Mouse (Mus musculus): ENCODE data around the gene Inafm2.

Gene Inafm2

GRCm38 (mm10) chr2:118759828-118760227 is 14.3 kb downstream of the Inafm2 start:
- DNase-seq (ENCODE audit: low spot score): no peak

- no peak for DNase-seq (ENCODE audit: low spot score)
Measured at GRCm38 (mm10) chr2:118760311-118761025, 14.9 kb downstream of the Inafm2 start.

- DNase-seq (ENCODE audit: low spot score): no peak
Measured at GRCm38 (mm10) chr2:118761358-118761757, 15.8 kb downstream of the Inafm2 start.

GRCm38 (mm10) chr2:118761906-118762783 is 16.6 kb downstream of the Inafm2 start, which contains the start of gene Ccdc9b:
TSS of gene Ccdc9b (minus strand) at chr2:118762661.
- DNase-seq (ENCODE audit: low spot score): peak; percentile 78

GRCm38 (mm10) chr2:118762784-118763148 is 17.2 kb downstream of the Inafm2 start:
- DNase-seq (ENCODE audit: low spot score): no peak

- no peak for DNase-seq (ENCODE audit: low spot score)
Measured at GRCm38 (mm10) chr2:118763469-118763868, 17.9 kb downstream of the Inafm2 start.

- no peak for DNase-seq (ENCODE audit: low spot score)
Measured at GRCm38 (mm10) chr2:118764094-118764831, 18.7 kb downstream of the Inafm2 start.

- no peak for DNase-seq (ENCODE audit: low spot score)
Measured at GRCm38 (mm10) chr2:118764875-118765274, 19.3 kb downstream of the Inafm2 start.

- no peak for DNase-seq (ENCODE audit: low spot score)
Measured at GRCm38 (mm10) chr2:118766041-118767033, 20.8 kb downstream of the Inafm2 start.

- no peak for DNase-seq (ENCODE audit: low spot score)
Measured at GRCm38 (mm10) chr2:118772158-118772874, 26.8 kb downstream of the Inafm2 start, which contains the start of gene Phgr1. TSS of gene Phgr1 (plus strand) at chr2:118772769.

- DNase-seq (ENCODE audit: low spot score): no peak
Measured at GRCm38 (mm10) chr2:118774536-118774935, 29.0 kb downstream of the Inafm2 start.

- no peak for DNase-seq (ENCODE audit: low spot score)
Measured at GRCm38 (mm10) chr2:118775396-118775795, 29.8 kb downstream of the Inafm2 start.

- no peak for DNase-seq (ENCODE audit: low spot score)
Measured at GRCm38 (mm10) chr2:118775846-118776245, 30.3 kb downstream of the Inafm2 start.

- no peak for DNase-seq (ENCODE audit: low spot score)
Measured at GRCm38 (mm10) chr2:118776295-118776694, 30.7 kb downstream of the Inafm2 start.

GRCm38 (mm10) chr2:118778418-118778817 is 32.9 kb downstream of the Inafm2 start:
- DNase-seq (ENCODE audit: low spot score): no peak

- no peak for DNase-seq (ENCODE audit: low spot score)
Measured at GRCm38 (mm10) chr2:118779065-118779464, 33.5 kb downstream of the Inafm2 start.

GRCm38 (mm10) chr2:118779504-118780480 is 34.2 kb downstream of the Inafm2 start, which contains the start of gene Disp2:
TSS of gene Disp2 (plus strand) at chr2:118779719.
- DNase-seq (ENCODE audit: low spot score): peak; percentile 89

- DNase-seq (ENCODE audit: low spot score): no peak
Measured at GRCm38 (mm10) chr2:118781115-118781514, 35.6 kb downstream of the Inafm2 start.

GRCm38 (mm10) chr2:118782303-118782702 is 36.7 kb downstream of the Inafm2 start:
- no peak for DNase-seq (ENCODE audit: low spot score)
